Mouse (Mus musculus): ENCODE measurements at regions not wholly inside any gene's neighbourhood (a gene's known extent, or its start where the extent isn't known, plus 50 kb on each side); places are given as distances from the start of the nearest gene placed in this dataset.

DNA sequence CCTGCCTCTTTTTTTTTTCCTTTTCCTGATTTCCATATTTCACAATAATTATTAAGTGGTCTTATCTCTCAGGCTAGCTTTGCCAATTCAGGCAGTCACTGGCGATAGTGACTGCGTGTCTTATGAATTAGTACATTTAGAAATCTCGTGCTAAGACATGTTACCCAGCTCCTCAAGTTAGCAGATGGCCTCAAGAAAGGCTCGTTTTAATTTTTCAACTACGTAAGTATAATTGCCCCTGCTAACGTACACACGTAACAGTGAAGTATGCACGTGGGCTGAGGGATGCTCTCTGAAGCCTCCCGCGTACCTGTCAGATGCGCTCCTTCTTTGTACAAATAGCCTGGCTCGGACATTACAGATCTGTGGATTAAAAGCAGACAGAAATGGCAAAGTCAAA, 366.8 kb downstream of the Vrk1 start:
- Histone ChIP-seq H3K4me3 (no peak overlapping the region), H3K4me1 (replicated peaks) (peaks cover 3% of the 10 kb centered on the region; the same call in 1 of the 2 replicates), H3K4me2 (no peak overlapping the region), H3K9me3 (replicated peaks) (no peaks in the 10 kb centered on the region), H3K36me3 (no peaks in the 10 kb centered on the region), H3K27me3 (peaks cover 14% of the 10 kb centered on the region), H3K9ac (no peak overlapping the region), H3K27ac (no peak overlapping the region)
- WGBS = 85% methylated on average over 12 of the region's 12 CpGs
- ATAC-seq (replicated peaks; ENCODE audit: insufficient number of reproducible peaks, insufficient read depth, low FRiP score, low read depth) = no peak

DNA sequence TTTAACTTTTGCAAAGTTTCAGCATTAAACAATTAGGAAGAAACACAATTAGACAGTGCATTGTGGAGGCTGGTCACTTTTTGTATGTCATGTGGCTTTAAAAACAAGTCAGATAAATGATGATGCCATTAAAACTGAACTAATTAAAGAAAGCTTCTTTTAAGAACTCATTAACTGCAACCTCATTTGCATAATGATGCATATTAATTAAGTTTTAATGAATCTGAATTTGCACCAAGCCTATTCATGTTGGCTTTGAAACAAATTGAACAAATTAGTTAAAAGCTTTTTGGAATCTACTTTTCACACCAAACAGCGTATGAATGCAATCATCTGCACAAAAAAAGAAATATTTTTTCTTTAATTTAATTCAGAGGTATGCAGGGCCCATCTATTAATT, 367.3 kb downstream of the Vrk1 start:
- Histone ChIP-seq H3K9me3 (replicated peaks) (no peaks in the 10 kb centered on the region), H3K27me3 (peaks cover 14% of the 10 kb centered on the region), H3K4me1 (replicated peaks) (peaks cover 3% of the 10 kb centered on the region; the same call in 1 of the 2 replicates), H3K36me3 (no peaks in the 10 kb centered on the region), H3K4me2 (no peak overlapping the region), H3K9ac (no peak overlapping the region), H3K27ac (no peak overlapping the region), H3K4me3 (no peak overlapping the region)
- no peak for ATAC-seq (replicated peaks; ENCODE audit: insufficient number of reproducible peaks, insufficient read depth, low FRiP score, low read depth)
- WGBS = 84% methylated on average over 1 of the region's 1 CpGs

- H3K27me3 ChIP-seq = peaks cover 14% of the 10 kb centered on the region
- no peak overlapping the region for H3K4me3 ChIP-seq
- no peak overlapping the region for H3K4me2 ChIP-seq
- no peaks in the 10 kb centered on the region for H3K36me3 ChIP-seq
- no peak overlapping the region for H3K9ac ChIP-seq
- H3K4me1 ChIP-seq (replicated peaks) = peaks cover 3% of the 10 kb centered on the region; the same call in 1 of the 2 replicates
- H3K27ac ChIP-seq = no peak overlapping the region
- no peaks in the 10 kb centered on the region for H3K9me3 ChIP-seq (replicated peaks)
- 65% methylated on average over 5 of the region's 5 CpGs for WGBS
- ATAC-seq (replicated peaks; ENCODE audit: insufficient number of reproducible peaks, insufficient read depth, low FRiP score, low read depth) = no peak
These were observed 367.7 kb downstream of the Vrk1 start for GRCm38 (mm10) chr12:106377761-106378160.

GRCm38 (mm10) chr12:106378303-106379075, 368.5 kb downstream of the Vrk1 start:
- peaks cover 3% of the 10 kb centered on the region; the same call in 1 of the 2 replicates for H3K4me1 ChIP-seq (replicated peaks)
- no peaks in the 10 kb centered on the region for H3K9me3 ChIP-seq (replicated peaks)
- H3K4me2 ChIP-seq = peak overlapping the region; percentile 67
- H3K9ac ChIP-seq = no peak overlapping the region
- H3K36me3 ChIP-seq = no peaks in the 10 kb centered on the region
- H3K27me3 ChIP-seq = peaks cover 14% of the 10 kb centered on the region
- no peak for ATAC-seq (replicated peaks; ENCODE audit: insufficient number of reproducible peaks, insufficient read depth, low FRiP score, low read depth)
- WGBS = 27% methylated on average over 19 of the region's 19 CpGs
- H3K27ac ChIP-seq = no peak overlapping the region
- peak overlapping the region; percentile 41 for H3K4me3 ChIP-seq

GRCm38 (mm10) chr12:106379151-106379594, 369.1 kb downstream of the Vrk1 start:
- no peaks in the 10 kb centered on the region for H3K9me3 ChIP-seq (replicated peaks)

GRCm38 (mm10) chr12:106379779-106380178, 369.8 kb downstream of the Vrk1 start:
- 67% methylated on average over 14 of the region's 14 CpGs for WGBS
- Histone ChIP-seq H3K9ac (no peak overlapping the region), H3K36me3 (no peaks in the 10 kb centered on the region), H3K27ac (no peak overlapping the region), H3K4me1 (replicated peaks) (peaks cover 3% of the 10 kb centered on the region; the same call in 1 of the 2 replicates), H3K9me3 (replicated peaks) (no peaks in the 10 kb centered on the region), H3K27me3 (peaks cover 14% of the 10 kb centered on the region), H3K4me2 (no peak overlapping the region), H3K4me3 (no peak overlapping the region)
- ATAC-seq (replicated peaks; ENCODE audit: insufficient number of reproducible peaks, insufficient read depth, low FRiP score, low read depth) = no peak

More at GRCm38 (mm10) chr12:106379151-106379594, 369.1 kb downstream of the Vrk1 start:
- Histone ChIP-seq H3K27me3 (peaks cover 14% of the 10 kb centered on the region), H3K36me3 (no peaks in the 10 kb centered on the region), H3K9ac (no peak overlapping the region), H3K27ac (no peak overlapping the region), H3K4me1 (replicated peaks) (peaks cover 3% of the 10 kb centered on the region; the same call in 1 of the 2 replicates), H3K4me3 (peak overlapping the region; percentile 41), H3K4me2 (peak overlapping the region; percentile 67)
- WGBS = under 1% methylated on average over 14 of the region's 14 CpGs
- ATAC-seq (replicated peaks; ENCODE audit: insufficient number of reproducible peaks, insufficient read depth, low FRiP score, low read depth) = no peak

GRCm38 (mm10) chr12:106381821-106382220, 371.8 kb downstream of the Vrk1 start:
- 75% methylated on average over 15 of the region's 15 CpGs for WGBS
- Histone ChIP-seq H3K4me1 (replicated peaks) (peaks cover 3% of the 10 kb centered on the region; the same call in 1 of the 2 replicates), H3K27me3 (peaks cover 9% of the 10 kb centered on the region), H3K4me3 (no peak overlapping the region), H3K27ac (no peak overlapping the region), H3K4me2 (no peak overlapping the region), H3K9ac (no peak overlapping the region), H3K9me3 (replicated peaks) (no peaks in the 10 kb centered on the region), H3K36me3 (no peaks in the 10 kb centered on the region)
- no peak for ATAC-seq (replicated peaks; ENCODE audit: insufficient number of reproducible peaks, insufficient read depth, low FRiP score, low read depth)

DNA sequence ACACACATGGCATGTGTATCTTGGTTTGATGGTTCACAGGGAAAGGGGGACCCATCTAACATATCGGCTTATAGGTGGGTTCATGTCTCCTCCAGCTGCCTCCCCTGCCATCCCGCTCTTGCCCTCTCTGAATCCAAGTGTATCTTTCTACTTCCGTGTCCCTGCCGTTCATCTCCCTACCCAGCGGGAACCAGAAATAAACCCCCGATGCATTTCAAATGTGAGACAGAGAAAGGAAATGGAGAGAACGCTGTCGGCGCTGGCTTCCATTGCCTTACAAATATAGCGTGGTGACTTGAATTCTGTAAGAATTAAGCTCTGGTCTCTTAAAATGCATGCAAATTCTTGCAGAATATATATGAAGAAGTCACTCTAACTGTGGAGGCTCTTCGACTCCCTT, 379.2 kb downstream of the Vrk1 start:
- no peak overlapping the region for H3K4me2 ChIP-seq
- no peaks in the 10 kb centered on the region for H3K27me3 ChIP-seq
- H3K4me1 ChIP-seq (replicated peaks) = no peaks in the 10 kb centered on the region
- H3K4me3 ChIP-seq = no peak overlapping the region
- no peak overlapping the region for H3K27ac ChIP-seq
- WGBS = 85% methylated on average over 11 of the region's 11 CpGs
- no peaks in the 10 kb centered on the region for H3K36me3 ChIP-seq
- ATAC-seq (replicated peaks; ENCODE audit: insufficient number of reproducible peaks, insufficient read depth, low FRiP score, low read depth) = no peak
- H3K9me3 ChIP-seq (replicated peaks) = no peaks in the 10 kb centered on the region
- no peak overlapping the region for H3K9ac ChIP-seq

GRCm38 (mm10) chr12:106392316-106392715, 382.3 kb downstream of the Vrk1 start:
- Histone ChIP-seq H3K9me3 (replicated peaks) (no peaks in the 10 kb centered on the region), H3K4me2 (no peak overlapping the region), H3K27ac (no peak overlapping the region), H3K4me3 (no peak overlapping the region), H3K36me3 (no peaks in the 10 kb centered on the region), H3K27me3 (no peaks in the 10 kb centered on the region), H3K9ac (no peak overlapping the region), H3K4me1 (replicated peaks) (no peaks in the 10 kb centered on the region)
- no peak for ATAC-seq (replicated peaks; ENCODE audit: insufficient number of reproducible peaks, insufficient read depth, low FRiP score, low read depth)
- WGBS = 72% methylated on average over 2 of the region's 2 CpGs

GRCm38 (mm10) chr12:106399085-106399484, 389.1 kb downstream of the Vrk1 start:
- 79% methylated on average over 17 of the region's 17 CpGs for WGBS
- H3K4me2 ChIP-seq = no peak overlapping the region

DNA sequence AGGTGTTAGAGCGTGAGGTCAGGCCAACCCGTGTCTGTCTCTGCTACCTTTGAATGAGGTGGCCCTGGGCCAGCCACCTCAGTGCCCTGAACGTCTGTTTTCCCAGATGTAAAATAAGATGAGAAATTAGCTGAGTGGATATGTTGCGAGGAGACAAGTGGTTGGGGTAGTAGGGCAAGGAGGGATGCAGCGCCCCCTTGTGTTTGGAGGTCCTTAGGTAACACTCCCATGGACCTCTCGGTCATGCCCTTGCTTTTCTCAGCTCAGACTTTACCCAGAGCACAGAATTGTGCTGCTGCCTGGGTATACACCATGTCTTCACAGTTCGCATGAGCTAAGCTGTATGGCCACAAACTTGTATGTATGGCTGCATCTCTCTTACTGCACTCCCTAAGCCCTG, 401.0 kb downstream of the Vrk1 start:
- Histone ChIP-seq H3K36me3 (no peaks in the 10 kb centered on the region), H3K4me1 (replicated peaks) (no peaks in the 10 kb centered on the region), H3K9me3 (replicated peaks) (no peaks in the 10 kb centered on the region; the same call in 1 of the 2 replicates), H3K4me3 (no peak overlapping the region), H3K4me2 (no peak overlapping the region), H3K27me3 (no peaks in the 10 kb centered on the region), H3K9ac (no peak overlapping the region), H3K27ac (no peak overlapping the region)
- no peak for ATAC-seq (replicated peaks; ENCODE audit: insufficient number of reproducible peaks, insufficient read depth, low FRiP score, low read depth)
- 77% methylated on average over 7 of the region's 7 CpGs for WGBS

More at GRCm38 (mm10) chr12:106399085-106399484, 389.1 kb downstream of the Vrk1 start:
- Histone ChIP-seq H3K27me3 (no peaks in the 10 kb centered on the region), H3K9ac (no peak overlapping the region), H3K4me3 (no peak overlapping the region), H3K27ac (no peak overlapping the region), H3K4me1 (replicated peaks) (no peaks in the 10 kb centered on the region), H3K9me3 (replicated peaks) (no peaks in the 10 kb centered on the region), H3K36me3 (no peaks in the 10 kb centered on the region)
- no peak for ATAC-seq (replicated peaks; ENCODE audit: insufficient number of reproducible peaks, insufficient read depth, low FRiP score, low read depth)

GRCm38 (mm10) chr12:106426631-106427030, 416.6 kb downstream of the Vrk1 start:
- WGBS = 60% methylated on average over 4 of the region's 4 CpGs
- Histone ChIP-seq H3K9me3 (replicated peaks) (no peaks in the 10 kb centered on the region), H3K9ac (no peak overlapping the region), H3K4me2 (no peak overlapping the region), H3K27ac (no peak overlapping the region), H3K4me3 (no peak overlapping the region), H3K4me1 (replicated peaks) (no peaks in the 10 kb centered on the region), H3K27me3 (no peaks in the 10 kb centered on the region), H3K36me3 (no peaks in the 10 kb centered on the region)
- no peak for ATAC-seq (replicated peaks; ENCODE audit: insufficient number of reproducible peaks, insufficient read depth, low FRiP score, low read depth)
